Mouse (Mus musculus): ENCODE data around the gene Arhgap9.
"Not testable (repeated sequence)": the region's sequence is repeated elsewhere in the genome, so short reads cannot be mapped to it uniquely, and the experiment has no call there.

Gene Arhgap9

DNA sequence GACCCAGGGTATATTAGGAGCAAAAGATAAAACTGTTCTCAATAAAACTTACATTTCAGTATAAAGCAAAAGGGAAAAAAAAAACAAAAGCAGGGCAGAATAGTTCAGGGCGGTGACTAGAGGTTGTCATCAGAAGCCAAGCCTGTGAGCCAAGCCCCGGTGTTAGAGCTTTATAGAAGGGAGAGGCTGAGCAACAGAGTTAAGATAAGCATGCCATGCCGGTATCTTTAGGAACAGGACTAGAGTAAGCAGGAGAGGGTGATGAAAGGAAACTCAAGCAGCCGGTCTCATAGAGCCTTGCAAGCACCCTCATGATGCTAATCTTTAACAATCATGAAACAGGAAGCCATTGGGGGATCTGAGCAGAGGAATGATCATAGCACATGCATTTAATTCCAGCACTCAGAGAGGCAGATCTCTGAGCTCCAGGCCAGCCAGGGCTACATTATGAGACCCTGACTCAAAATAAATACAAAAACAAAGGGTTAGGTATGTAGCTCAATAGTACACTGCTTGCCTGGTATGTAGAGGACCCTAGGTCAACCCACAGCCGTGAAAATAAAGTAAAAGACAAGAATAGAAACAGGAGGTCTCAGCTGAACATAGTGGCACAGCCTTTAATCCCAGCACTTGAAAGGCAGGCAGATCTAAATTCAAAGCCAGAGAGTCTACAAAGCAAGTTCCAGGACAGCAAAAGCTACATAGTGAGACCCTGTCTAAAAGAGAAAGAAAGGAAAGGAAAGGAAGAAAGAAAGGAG lies 29.7 kb upstream of the Arhgap9 start:
- DNase-seq (ENCODE audit: low read depth in 1 of 2, low spot score in 2 of 2): no peak

DNA sequence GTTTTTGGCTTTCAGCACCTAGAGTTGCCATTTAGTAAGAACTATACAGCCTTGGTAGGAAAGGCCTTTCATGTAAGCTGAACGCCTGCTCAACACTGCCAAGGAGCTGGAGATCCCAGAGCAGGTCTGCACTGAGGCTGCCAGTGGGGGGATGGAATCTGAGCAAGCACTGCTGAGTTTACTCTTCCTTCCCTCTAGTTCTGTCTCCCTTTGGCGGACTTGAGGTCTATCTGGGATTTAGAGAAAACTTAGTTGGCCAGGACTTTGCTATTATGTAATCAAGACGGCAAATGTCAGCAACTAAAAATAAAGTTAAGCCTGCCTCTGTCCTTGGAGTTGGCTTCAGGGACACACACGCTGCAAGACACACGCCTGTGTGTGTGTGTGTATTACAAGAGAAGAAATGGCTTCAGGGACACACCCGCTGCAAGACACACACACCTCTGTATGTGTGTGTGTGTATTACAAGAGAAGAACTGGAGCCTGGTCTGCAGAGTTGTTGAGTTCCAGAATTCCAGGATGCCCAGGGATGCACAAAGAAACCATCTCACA lies 28.7 kb upstream of the Arhgap9 start:
- DNase-seq (ENCODE audit: low read depth in 1 of 2, low spot score in 2 of 2): no peak

DNA sequence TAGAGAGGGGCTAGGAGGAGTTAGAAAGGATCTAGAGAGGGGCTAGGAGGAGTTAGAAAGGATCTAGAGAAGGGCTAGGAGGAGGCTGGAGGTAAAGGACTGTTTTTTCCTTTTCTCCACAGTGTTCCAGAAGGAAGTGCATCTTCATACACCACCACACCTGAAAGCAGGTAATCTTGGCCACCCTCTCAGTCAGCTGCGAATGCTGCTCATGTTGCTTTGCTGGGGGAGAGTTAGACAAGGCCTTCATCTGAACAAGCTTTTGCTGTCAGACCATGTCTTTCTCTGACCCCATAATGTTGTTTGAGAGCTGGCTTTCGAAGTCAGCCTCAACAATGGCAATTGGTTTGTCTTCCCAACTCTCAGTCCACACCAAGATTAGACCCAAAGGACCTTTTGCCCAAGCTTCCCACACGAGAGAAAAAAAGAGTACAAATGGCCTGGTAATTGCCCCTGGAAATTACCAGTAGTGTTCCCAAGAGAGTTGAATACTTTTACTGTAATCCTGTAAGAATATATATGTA lies 28.1 kb upstream of the Arhgap9 start:
- DNase-seq (ENCODE audit: low read depth in 1 of 2, low spot score in 2 of 2): no peak

DNA sequence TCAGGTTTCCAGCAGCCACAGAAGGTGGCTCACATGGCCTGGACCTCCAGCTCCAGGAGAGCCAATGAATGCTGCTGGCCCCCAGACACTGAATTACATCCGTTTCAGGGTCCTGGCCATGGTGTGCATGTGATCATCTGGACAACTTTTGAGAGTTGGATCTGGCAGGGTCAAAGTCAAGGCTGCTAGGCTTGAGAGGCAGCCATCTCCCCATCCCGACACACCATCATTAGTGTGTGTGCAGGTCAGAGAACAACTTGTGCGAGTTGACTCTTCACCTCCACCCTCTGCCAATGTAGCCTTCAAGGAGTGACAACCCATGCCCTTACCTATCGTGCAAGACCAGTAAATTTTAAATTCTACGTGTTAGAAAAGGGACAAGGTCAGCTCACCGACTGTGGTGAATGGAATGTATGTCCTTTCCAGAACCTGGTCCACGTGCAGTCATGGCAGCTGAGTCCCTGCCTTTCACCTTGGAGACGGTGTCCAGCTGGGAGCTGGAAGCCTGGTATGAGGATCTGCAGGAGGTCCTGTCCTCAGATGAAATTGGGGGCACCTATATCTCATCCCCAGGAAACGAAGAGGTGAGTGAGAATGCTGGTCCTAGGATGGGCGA lies 26.8 kb upstream of the Arhgap9 start:
- no peak for DNase-seq (ENCODE audit: low read depth in 1 of 2, low spot score in 2 of 2)

DNA sequence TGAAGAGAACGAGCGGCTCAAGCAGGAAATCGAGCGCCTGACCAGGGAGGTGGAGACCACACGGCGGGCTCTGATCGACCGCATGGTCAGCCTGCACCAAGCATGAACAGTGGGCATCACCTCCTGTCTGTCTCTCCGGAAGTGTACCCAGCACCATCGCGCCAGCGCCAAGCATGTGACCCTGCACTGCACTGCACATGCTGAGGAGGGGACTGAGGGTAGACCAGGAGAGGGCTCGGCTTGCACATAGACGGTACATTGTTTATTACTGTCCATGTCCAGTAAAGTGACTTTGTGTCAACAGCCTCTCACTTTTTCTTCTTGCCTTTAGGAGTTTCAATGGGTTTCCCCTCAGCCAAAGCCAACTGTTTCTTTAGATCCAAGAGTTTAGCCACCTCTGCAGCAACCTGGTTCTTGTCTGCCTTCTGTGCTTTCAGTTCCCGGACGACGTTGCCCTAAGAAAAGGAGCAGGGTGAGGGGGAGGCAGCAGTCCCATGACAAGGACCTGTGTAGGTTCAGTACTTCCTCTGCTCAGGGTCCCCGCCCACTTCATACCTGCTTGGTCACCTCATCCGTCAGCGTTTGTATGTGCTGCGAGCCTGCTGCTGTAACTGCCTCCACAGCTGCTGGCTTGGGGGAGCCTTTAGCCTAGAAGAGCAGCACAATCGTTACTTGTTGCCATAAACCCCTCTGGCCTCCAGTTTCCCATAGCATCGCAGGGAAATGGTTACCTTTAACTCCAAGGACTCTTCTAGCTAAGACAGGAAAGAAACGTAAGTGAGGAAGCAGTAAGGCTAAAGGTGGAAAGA lies 25.6 kb upstream of the Arhgap9 start:
- DNase-seq (ENCODE audit: low read depth in 1 of 2, low spot score in 2 of 2): no peak

DNA sequence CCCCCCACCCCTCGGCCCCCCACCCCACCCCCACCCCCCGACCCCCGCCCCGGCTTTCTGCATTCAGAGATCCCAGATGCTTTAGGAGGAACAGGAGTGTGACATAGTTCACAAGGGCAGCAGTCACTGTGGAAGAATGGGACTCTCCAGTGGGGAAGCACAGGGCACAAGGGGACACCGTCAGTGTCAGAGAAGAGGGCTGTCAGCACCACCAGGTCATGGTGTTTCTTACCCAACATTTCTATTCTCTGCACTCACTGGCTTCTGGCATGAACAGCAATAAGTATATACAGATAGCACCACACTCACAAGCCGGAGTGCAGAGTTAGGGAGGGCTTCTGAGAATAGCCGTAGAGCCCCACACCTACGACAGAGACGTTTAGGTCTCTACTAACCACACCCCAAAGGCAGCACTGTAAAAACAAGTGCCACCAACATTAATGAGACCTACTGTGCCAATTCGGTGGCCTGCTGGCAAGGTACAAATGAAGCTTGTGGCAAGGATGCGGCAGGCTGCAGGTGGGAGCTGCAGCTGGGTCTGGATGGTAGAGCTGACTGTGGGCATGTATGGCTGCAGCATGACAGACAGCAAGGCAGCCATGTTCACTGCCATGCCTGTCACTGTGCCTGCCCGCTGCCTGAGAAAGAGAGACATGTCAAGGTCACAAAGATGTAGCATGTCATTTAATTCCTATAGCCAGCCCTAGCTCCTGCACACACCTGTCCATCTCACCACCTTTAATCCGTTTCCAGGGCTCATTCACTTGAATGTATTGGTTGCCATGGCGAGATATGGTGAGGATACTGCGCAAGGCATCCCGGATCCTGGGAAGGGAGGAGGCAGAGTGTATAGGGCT lies 24.5 kb upstream of the Arhgap9 start:
- DNase-seq (ENCODE audit: low read depth in 1 of 2, low spot score in 2 of 2): no peak

DNA sequence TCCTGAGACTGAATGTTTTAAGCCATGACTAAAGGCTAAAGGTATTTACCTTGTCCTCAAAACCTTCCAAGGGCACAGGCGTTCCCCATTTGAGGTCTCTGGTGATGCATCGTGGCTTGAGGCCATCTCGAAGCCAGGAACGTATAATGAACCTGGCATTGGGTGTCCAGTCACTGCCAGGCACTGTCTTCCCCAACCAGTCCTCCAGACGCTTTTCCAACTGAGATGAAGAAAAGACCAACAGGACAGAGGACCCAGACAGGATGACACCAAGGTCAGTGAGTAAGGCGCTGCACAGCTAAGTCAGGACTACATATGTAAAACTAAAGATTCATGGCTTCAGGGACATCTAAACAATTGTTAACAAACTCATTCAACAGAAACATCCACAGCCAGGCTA lies 21.4 kb upstream of the Arhgap9 start:
- DNase-seq (ENCODE audit: low read depth in 1 of 2, low spot score in 2 of 2): no peak

DNA sequence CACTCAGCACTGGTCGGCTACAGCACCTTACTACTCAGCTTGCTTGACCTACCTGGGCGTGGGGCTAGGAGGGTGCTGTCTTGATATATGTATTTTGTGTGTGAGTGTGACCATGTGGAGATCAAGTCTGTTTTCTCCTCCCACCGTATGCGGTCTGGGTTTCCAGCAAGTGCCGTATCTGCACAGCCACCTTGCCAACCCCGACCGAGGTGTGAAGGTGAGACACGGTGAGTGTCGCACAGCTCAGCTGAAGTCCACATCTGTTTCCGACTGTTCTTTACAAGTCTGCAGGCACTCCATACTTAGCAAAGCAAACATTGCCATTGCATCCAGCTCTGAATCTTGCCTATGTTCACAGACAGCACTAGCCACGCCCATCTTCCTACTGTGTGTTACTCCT lies 18.6 kb upstream of the Arhgap9 start:
- no peak for DNase-seq (ENCODE audit: low read depth in 1 of 2, low spot score in 2 of 2)

DNA sequence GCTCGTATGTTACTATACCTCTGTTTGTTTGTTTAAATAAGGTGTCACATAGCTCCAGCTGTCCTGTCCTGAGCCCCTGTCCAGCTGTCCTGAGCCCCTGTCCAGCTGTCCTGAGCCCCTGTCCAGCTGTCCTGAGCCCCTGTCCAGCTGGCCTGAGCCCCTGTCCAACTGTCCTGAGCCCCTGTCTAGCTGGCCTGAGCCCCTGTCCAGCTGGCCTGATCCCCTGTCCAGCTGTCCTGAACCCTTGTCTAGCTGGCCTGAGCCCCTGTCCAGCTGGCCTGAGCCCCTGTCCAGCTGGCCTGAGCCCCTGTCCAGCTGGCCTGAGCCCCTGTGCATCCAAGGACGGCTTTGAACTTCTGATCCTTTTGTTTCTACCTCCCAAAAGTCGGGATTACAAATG lies 12.6 kb upstream of the Arhgap9 start:
- not testable (repeated sequence) for DNase-seq (ENCODE audit: low read depth in 1 of 2, low spot score in 2 of 2)

DNA sequence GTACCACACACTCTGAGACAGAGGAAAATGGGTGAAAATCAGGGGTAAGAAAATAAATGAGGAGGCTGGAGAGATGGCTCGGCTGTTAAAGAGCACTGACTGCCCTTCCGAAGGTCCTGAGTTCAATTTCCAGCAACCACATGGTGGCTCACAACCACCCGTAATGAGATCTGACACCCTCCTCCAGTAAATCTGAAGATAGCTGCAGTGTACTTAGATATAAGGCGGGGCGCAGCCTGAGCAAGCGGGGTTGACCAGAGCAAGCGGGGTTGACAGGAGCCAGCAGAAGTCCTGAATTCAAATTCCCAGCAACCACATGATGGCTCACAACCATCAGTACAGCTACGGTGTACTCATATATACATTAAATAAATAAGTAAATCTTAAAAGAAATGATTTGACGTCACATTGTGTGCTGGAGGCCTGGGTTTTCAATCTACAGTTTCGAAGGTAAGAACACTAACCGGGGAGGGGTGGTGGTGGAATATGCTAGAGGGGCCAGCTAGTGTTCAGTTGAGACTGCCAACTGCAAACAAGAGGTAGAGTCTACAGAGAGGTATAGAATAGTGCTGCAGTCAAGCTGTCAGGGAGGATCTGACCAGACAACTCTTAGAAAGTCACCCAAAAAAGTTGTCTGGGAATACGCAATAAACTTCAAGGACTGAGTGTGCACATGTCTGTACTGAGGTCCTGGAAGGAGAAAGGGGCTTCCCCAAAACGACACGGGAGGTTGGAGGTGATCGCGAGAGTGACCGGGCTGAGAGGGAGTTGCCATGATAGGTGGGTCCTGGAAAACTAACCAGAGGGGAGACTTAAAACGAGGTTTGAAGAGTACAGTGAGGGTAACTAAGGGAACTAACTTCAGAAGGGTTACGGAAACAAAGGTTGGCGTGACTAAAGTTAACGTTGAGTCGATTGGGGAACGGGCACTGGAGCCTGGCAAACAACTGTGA lies 11.0 kb upstream of the Arhgap9 start:
- DNase-seq (ENCODE audit: low read depth in 1 of 2, low spot score in 2 of 2): no peak

DNA sequence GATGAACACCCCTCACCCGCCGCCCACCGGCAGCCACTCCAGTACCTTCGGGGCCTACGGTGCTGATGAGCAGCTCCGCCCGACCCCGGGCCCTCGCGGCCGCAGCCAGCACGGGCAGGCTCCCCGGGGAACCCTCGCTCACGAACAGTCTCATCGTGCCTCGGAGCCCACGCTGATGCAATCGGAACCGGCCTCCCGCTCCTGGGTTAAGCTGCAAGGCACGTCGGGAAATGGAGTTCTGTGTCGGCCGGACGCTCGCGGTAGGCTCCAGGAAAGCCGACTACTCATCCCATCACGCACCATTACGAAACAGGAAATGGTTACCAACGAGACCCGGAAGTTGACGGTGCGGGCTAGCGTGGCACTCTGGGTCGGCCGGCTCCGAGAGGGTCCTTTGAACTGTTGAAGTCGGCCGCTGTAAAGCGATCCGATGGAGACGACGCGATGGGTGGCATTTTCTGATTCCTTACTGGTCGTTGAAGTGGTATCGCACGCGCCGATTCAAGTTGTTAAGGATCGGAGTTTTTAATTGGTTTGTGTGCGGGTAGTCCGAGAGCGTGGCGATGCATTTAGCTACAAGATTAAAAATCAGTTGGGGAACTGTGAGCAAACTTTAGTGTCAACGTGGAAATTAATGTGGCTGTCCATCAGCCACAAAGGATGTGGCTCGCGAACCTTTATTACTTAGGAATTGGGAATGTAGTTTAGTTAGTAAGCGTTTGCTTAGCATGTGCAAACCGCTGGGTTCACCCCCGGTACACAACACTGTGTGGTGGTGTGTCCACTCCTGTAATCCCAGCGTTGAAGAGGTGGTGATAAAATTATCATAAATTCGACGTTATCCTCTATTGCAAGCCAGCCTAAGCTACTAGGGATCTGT lies 10.0 kb upstream of the Arhgap9 start, which contains the start of gene Mars:
Mars (minus strand) TSS at position 311 of the 880 bp plus-strand sequence.
- DNase-seq (ENCODE audit: low read depth in 1 of 2, low spot score in 2 of 2): peak; percentile 79 to 84

DNA sequence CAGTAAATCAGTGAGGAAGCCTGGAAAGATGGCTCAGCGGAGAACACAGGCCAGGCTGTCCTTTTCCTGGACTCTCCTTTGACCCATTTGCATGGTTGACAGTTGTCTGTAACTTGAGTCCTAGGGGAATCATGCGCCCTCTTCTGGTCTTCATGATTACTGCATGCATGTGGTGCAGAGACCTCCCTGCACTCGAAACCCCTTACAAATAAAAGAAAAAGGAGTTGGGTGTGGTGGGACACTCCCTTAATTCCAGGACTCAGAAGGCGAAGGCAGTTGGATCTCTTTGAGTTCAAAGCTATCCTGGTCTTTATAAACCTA lies 9.4 kb upstream of the Arhgap9 start:
- peak; percentile 47 to 56 for DNase-seq (ENCODE audit: low read depth in 1 of 2, low spot score in 2 of 2)

DNA sequence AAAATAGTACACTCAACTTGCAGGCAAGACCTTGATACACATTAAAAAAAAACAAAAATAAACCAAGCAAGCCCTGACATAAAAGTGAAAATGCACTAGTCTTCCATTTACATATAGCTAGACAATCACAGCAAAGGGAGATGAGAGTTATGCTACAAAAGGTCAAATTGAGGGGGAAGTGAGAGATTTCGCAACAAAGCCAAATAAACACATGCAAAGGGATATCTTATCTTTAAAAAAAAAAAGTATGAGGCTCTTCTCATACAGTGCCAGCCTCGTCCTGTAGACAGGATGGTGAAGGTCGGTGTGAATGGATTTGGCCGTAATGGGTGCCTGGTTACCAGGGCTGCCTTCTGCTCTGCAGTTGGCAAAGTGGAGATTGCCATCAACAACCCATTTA lies 8.9 kb upstream of the Arhgap9 start:
- no peak for DNase-seq (ENCODE audit: low read depth in 1 of 2, low spot score in 2 of 2)

DNA sequence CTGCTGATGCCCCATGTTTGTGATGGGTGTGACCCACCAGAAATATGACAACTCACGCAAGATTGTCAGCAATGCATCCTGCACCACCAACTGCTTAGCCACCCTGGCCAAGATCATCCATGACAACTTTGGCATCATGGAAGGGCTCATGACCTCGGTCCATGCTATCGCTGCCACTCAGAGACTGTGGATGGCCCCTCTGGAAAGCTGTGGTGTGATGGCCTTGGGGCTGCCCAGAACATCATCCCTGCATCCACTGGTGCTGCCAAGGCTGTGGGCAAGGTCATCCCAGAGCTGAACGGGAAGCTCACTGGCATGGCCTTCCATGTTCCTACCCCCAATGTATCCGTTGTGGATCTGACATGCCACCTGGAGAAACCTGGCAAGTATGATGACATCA lies 8.2 kb upstream of the Arhgap9 start:
- not testable (repeated sequence) for DNase-seq (ENCODE audit: low read depth in 1 of 2, low spot score in 2 of 2)

DNA sequence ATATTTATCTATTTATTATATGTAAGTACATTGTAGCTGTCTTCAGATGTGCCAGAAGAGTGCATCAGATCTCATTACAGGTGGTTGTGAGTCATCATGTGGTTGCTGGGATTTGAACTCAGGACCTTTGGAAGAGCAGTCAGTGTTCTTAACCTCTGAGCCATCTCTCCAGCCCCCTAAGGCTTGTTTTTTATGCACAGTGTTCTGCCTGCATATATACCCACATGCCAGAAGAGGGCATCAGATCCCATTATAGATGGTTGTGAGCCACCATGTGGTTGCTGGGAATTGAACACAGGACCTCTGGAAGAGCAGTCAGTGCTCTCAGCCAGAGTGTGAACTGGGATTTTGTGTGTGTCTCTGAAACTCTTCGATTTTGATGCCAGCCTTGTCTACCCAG lies 6.8 kb upstream of the Arhgap9 start:
- DNase-seq (ENCODE audit: low read depth in 1 of 2, low spot score in 2 of 2): not testable (repeated sequence)

DNA sequence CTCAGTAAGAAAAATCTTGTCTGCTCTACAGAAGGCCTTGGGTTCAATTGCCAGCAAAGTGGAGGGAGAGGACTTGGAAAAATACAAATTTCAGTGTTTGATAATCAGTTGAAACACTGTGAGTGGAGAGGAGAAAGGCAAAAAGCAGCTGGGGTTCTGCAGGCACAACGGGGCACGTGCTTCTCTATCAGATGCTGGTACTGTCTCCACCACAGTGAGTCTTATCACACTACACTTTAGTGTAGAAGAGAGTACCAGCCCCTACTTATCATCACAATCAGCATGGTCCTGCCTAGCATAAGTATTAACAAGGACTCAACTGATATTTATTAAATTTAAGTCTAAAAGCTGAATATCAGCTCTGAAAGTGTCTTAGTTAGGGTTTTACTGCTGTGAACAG lies 4.5 kb upstream of the Arhgap9 start:
- DNase-seq (ENCODE audit: low read depth in 1 of 2, low spot score in 2 of 2): no peak

DNA sequence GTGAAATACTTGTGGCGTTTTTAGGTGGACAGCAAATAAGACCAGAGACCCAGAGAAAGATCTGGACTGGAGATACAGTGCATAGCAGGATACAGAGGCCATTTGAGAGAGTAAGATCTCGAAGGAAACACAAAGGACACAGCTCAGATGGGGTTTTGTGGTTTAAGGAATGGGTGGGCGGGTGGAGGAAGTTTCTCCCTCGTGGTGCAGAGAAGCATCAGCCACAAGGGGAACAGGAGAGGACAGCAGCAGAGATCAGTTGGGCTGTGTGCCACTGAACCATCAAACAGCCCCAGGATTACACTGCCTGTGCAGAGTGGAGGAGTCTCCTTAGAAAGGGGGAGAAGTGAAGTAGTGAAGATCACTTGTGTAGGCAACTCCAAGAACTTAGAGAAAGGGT lies 3.8 kb upstream of the Arhgap9 start:
- DNase-seq (ENCODE audit: low read depth in 1 of 2, low spot score in 2 of 2): no peak

DNA sequence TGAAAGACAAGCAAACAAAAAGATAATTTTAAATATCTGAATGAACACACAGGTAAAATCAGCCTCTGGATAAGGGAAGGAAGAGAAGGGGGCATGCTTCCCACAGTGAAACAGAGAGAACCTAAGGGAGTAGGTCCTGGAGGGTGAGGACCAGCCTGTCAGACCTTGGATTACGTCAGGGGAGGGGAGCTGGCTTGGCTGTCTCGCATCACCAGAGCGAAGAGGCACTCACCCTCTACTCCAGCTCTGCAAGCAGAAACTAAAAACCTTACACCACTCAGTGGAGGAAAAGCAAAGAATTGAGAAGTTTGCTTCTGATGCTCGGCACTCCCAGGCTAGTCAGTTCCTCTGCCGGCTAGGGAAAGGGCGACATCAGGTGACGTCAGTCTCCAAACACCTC lies 1.8 kb upstream of the Arhgap9 start:
- no peak for DNase-seq (ENCODE audit: low read depth in 1 of 2, low spot score in 2 of 2)

DNA sequence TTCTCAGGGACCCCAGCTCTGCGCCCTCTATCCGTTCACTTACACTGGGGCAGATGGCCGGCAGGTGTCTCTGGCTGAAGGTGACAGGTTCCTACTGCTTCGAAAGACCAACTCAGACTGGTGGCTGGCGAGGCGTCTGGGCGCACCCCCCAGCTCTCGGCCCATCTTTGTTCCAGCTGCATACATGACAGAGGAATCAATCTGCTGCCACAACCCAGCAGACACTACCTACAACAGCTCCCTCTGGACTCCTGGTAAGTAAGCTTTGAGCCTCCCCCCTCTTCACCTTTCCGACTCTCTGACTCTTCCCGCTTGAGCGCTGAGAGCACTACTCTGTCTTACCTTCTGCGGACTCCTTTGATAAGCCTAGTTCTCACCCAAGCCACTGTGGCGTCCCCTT lies 414 bp downstream of the Arhgap9 start:
- DNase-seq (ENCODE audit: low read depth in 1 of 2, low spot score in 2 of 2): no peak

Data from monocyte, adult 2 months (primary cell).